In genomic region chr11:80835841-80836240, GRCm38 (mm10) we compare ENCODE assay signal across 31 mouse cellular contexts. TPM values are rescaled to one million over a fixed set of nuclear protein-coding genes. Genes with fewer than 3 reads are reported as not detected.
"Had no signal": no experiment of that assay in that cellular context is flagged by ENCODE, and none has a peak within 500 bp of the region (broad histone marks: within the 10 kb centered on the region; RNA-seq: fewer than 3 reads in every experiment).

No protein-coding gene starts in this region.

- H3K4me3 ChIP-seq: gastrocnemius, adult 2 months; heart, embryonic 10.5 days; heart, embryonic 12.5 days; hindbrain, embryonic 10.5 days; hindbrain, embryonic 12.5 days; kidney, embryonic 15.5 days; limb, embryonic 13.5 days; limb, embryonic 15.5 days had no signal

- DNase-seq: gastrocnemius, adult 2 months; gastrocnemius, postnatal 10 days; gastrocnemius, postnatal 25 days; heart, adult 18-20 months; heart, postnatal 10 days; heart, postnatal 4 days; kidney, adult 11 months; kidney, adult 2 months; kidney, adult 9 months; kidney, postnatal 14 days; kidney, postnatal 36 days; layer of hippocampus, adult 9-11 months; layer of hippocampus, postnatal 36 days; left cerebral cortex, postnatal 4 days had no signal

- H3K27ac ChIP-seq: gastrocnemius, adult 2 months; heart, embryonic 10.5 days; hindbrain, embryonic 10.5 days; hindbrain, embryonic 12.5 days; hindbrain, embryonic 14.5 days; kidney, embryonic 15.5 days; kidney, postnatal 0 days; limb, embryonic 13.5 days; limb, embryonic 15.5 days had no signal

- H3K9ac ChIP-seq: heart, embryonic 12.5 days; hindbrain, embryonic 12.5 days; hindbrain, embryonic 14.5 days; kidney, embryonic 15.5 days; limb, embryonic 13.5 days; limb, embryonic 15.5 days had no signal

- H3K27me3 ChIP-seq: hindbrain, embryonic 12.5 days; kidney, embryonic 15.5 days; limb, embryonic 13.5 days; limb, embryonic 15.5 days had no signal

- H3K36me3 ChIP-seq: heart, embryonic 10.5 days; heart, embryonic 12.5 days; hindbrain, embryonic 10.5 days; hindbrain, embryonic 12.5 days; kidney, embryonic 15.5 days; limb, embryonic 13.5 days; limb, embryonic 15.5 days had no signal

- ATAC-seq: hindbrain, embryonic 16.5 days; inflammation-experienced regulatory T-cells, adult 6 months had no signal

- H3K4me1 ChIP-seq: heart, embryonic 10.5 days; heart, embryonic 12.5 days; kidney, embryonic 15.5 days; limb, embryonic 13.5 days; limb, embryonic 15.5 days had no signal

- H3K4me2 ChIP-seq: heart, embryonic 12.5 days; hindbrain, embryonic 12.5 days; hindbrain, embryonic 14.5 days; kidney, embryonic 15.5 days; limb, embryonic 13.5 days; limb, embryonic 15.5 days had no signal

- H3K9me3 ChIP-seq: heart, embryonic 10.5 days; heart, embryonic 12.5 days; hindbrain, embryonic 10.5 days; hindbrain, embryonic 12.5 days; kidney, embryonic 15.5 days; limb, embryonic 13.5 days; limb, embryonic 15.5 days had no signal

RNA-seq across cellular contexts. Expression of gene Spaca3, which starts 22.3 kb away (rescaled TPM):
- polyA plus RNA-seq: frontal cortex, adult 2 months; heart, embryonic 10.5 days; heart, embryonic 12.5 days; heart, embryonic 14.5 days; heart, embryonic 16.5 days; hindbrain, embryonic 10.5 days; hindbrain, embryonic 12.5 days; hindbrain, embryonic 14.5 days; hindbrain, embryonic 16.5 days; inflammation-experienced regulatory T-cells, adult 6 months; kidney, adult 2 months; kidney, embryonic 15.5 days; kidney, postnatal 0 days; large intestine, adult 2 months; limb, embryonic 11.5 days; limb, embryonic 13.5 days; limb, embryonic 15.5 days; liver, adult 2 months had no signal
